Mouse (Mus musculus): Measurements from ENCODE around the gene Zbtb8os. TPM values are rescaled to one million over a fixed set of nuclear protein-coding genes. Genes with fewer than 3 reads are reported as not detected.

Zbtb8os gene
- polyA plus RNA-seq, 1 experiment from 2014 or later: 42.7 TPM

- WGBS: 82% methylated on average over 4 of the region's 4 CpGs
- Histone ChIP-seq H3K9me3 (ENCODE audit: control insufficient read depth, low read length) (no peaks in the 10 kb centered on the region), H3K9ac (ENCODE audit: low read depth, low read length) (no peak overlapping the region), H3K27ac (ENCODE audit: low read depth, low read length) (no peak overlapping the region), H3K4me3 (ENCODE audit: low read depth, low read length) (no peak overlapping the region), H3K4me2 (replicated peaks; ENCODE audit: low read depth, low read length) (no peak overlapping the region), H3K27me3 (ENCODE audit: control insufficient read depth, insufficient read depth, low read length) (no peaks in the 10 kb centered on the region), H3K4me1 (replicated peaks; ENCODE audit: control insufficient read depth, insufficient read depth, low read length) (no peaks in the 10 kb centered on the region), H3K36me3 (ENCODE audit: control insufficient read depth, insufficient read depth, low read length) (no peaks in the 10 kb centered on the region)
- ATAC-seq (ENCODE audit: low FRiP score) (no peak), DNase-seq (ENCODE audit: low spot score) (no peak)
Measured at GRCm38 (mm10) chr4:129399813-129400212, 64.3 kb downstream of the Zbtb8os start.

Other genes starting within 250 kb of the Zbtb8os start
- 0.96 and 1.4 TPM in 2 replicates for gene Tmem54, start 230.1 kb upstream of the Zbtb8os start, polyA plus RNA-seq (2014; fragmentation: Nextera tagmentation; extraction: Ambion mirVana)
- gene Hpca, start 213.7 kb upstream of the Zbtb8os start, polyA plus RNA-seq (2014; fragmentation: Nextera tagmentation; extraction: Ambion mirVana): 2.3 and 2.6 TPM in 2 replicates
- 2.5 and 3.2 TPM in 2 replicates for gene Fndc5, start 198.7 kb upstream of the Zbtb8os start, polyA plus RNA-seq (2014; fragmentation: Nextera tagmentation; extraction: Ambion mirVana)
- gene S100pbp, start 146.0 kb upstream of the Zbtb8os start, polyA plus RNA-seq (2014; fragmentation: Nextera tagmentation; extraction: Ambion mirVana): 19.9 and 20.7 TPM in 2 replicates
- 102 and 109 TPM in 2 replicates for gene Yars, start 145.9 kb upstream of the Zbtb8os start, polyA plus RNA-seq (2014; fragmentation: Nextera tagmentation; extraction: Ambion mirVana)
- gene C77080, start 74.3 kb upstream of the Zbtb8os start, polyA plus RNA-seq (2014; fragmentation: Nextera tagmentation; extraction: Ambion mirVana): 3.2 and 3.6 TPM in 2 replicates
- 0.56 and 0.99 TPM in 2 replicates for gene Sync, start 48.1 kb upstream of the Zbtb8os start, polyA plus RNA-seq (2014; fragmentation: Nextera tagmentation; extraction: Ambion mirVana)
- 505 and 518 TPM in 2 replicates for gene Rbbp4, start 325 bp upstream of the Zbtb8os start, polyA plus RNA-seq (2014; fragmentation: Nextera tagmentation; extraction: Ambion mirVana)
- 8.1 and 11.5 TPM in 2 replicates for gene Zbtb8a, start 42.4 kb downstream of the Zbtb8os start, polyA plus RNA-seq (2014; fragmentation: Nextera tagmentation; extraction: Ambion mirVana)
- gene Zbtb8b, start 105.2 kb downstream of the Zbtb8os start, polyA plus RNA-seq (2014; fragmentation: Nextera tagmentation; extraction: Ambion mirVana): 2.5 and 2.8 TPM in 2 replicates
- 25.6 and 26.3 TPM in 2 replicates for gene Bsdc1, start 125.9 kb downstream of the Zbtb8os start, polyA plus RNA-seq (2014; fragmentation: Nextera tagmentation; extraction: Ambion mirVana)
- gene Tssk3, start 155.3 kb downstream of the Zbtb8os start, polyA plus RNA-seq (2014; fragmentation: Nextera tagmentation; extraction: Ambion mirVana): not detected in 2 replicates
- gene Fam229a, start 155.5 kb downstream of the Zbtb8os start, polyA plus RNA-seq (2014; fragmentation: Nextera tagmentation; extraction: Ambion mirVana): not detected in 2 replicates
- 1,707 and 1,864 TPM in 2 replicates for gene Marcksl1, start 177.9 kb downstream of the Zbtb8os start, polyA plus RNA-seq (2014; fragmentation: Nextera tagmentation; extraction: Ambion mirVana)
- gene Hdac1, start 207.0 kb downstream of the Zbtb8os start, polyA plus RNA-seq (2014; fragmentation: Nextera tagmentation; extraction: Ambion mirVana): 206 and 220 TPM in 2 replicates
- 5.6 and 5.8 TPM in 2 replicates for gene Lck, start 237.9 kb downstream of the Zbtb8os start, polyA plus RNA-seq (2014; fragmentation: Nextera tagmentation; extraction: Ambion mirVana)
- 1.0 and 1.6 TPM in 2 replicates for gene Fam167b, start 242.9 kb downstream of the Zbtb8os start, polyA plus RNA-seq (2014; fragmentation: Nextera tagmentation; extraction: Ambion mirVana)

Measured in hindbrain, embryonic 11.5 days (tissue).